Mouse (Mus musculus): ENCODE measurements at regions not wholly inside any gene's neighbourhood (a gene's known extent, or its start where the extent isn't known, plus 50 kb on each side); places are given as distances from the start of the nearest gene placed in this dataset.

DNA sequence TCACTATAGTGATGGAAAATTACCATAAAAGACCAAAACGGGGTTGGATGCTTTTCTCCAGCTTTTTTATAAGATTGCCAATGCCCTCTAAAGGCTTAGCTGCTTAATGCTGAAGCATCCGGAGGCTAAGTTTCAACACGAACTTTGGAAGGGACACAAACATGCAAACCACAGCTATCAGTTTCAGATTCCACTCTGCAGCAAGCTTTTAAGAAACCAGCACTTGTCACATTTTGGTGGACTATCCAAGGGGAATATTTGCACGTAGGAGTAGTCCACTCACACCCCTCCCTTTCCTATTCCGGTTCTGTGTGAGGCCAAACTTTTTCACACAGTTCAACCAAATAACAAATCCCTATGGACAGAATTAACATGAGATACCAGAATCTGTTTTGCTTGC is 157.9 kb downstream of the Plpp3 start:
- Histone ChIP-seq H3K27ac (ENCODE audit: low read depth) (no peak overlapping the region), H3K9ac (ENCODE audit: low read length) (no peak overlapping the region), H3K4me1 (replicated peaks; ENCODE audit: control insufficient read depth, insufficient read depth, low read length) (no peaks in the 10 kb centered on the region), H3K4me3 (ENCODE audit: low read depth, low read length) (no peak overlapping the region), H3K27me3 (replicated peaks; ENCODE audit: control insufficient read depth, insufficient read depth, low read length) (no peaks in the 10 kb centered on the region), H3K9me3 (ENCODE audit: control insufficient read depth, low read length) (no peaks in the 10 kb centered on the region), H3K36me3 (ENCODE audit: control insufficient read depth, insufficient read depth, low read length) (no peaks in the 10 kb centered on the region), H3K4me2 (ENCODE audit: low read length) (no peak overlapping the region)
- DNase-seq (ENCODE audit: low spot score): no peak
- no peak for ATAC-seq (replicated peaks; ENCODE audit: low FRiP score, low TSS enrichment, low read depth)
- 67% methylated on average over 5 of the region's 5 CpGs for WGBS

DNA sequence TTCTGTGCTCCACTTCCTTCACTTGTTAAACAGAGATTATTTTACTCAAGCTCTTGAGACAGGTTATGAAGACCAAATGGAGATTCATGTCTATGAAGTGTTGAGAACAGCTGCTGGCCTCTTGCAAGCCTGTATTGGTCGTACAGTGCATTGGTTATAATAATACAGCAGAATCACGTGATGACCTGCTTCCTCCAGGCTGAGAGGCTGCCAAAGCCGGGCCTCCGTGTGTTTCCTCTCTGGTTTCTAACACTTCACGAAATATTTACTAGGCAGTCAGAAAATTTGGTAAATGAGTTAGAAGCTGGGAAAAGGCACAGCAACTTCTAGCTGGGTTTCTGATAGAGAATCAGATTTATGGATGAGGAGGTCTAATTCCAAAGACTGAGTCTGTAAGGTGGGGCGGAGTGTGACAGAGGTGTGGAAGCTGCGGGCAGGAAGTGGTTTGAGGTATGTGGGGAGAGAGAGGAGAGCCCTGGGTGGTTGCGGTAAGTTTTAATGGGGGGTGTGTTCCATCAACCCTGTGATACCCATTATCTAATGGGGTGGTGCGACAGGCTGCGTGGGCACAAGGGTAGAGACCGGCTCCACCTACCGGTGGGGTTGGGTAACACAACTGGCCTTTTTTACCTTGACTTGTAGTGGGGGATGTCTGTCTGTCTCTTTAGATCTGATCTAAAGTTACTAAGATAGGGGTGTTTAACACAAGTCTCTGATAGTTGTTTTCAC is 159.5 kb downstream of the Plpp3 start:
- Histone ChIP-seq H3K4me3 (ENCODE audit: low read depth, low read length) (no peak overlapping the region), H3K36me3 (ENCODE audit: control insufficient read depth, insufficient read depth, low read length) (no peaks in the 10 kb centered on the region), H3K4me1 (replicated peaks; ENCODE audit: control insufficient read depth, insufficient read depth, low read length) (no peaks in the 10 kb centered on the region), H3K9me3 (ENCODE audit: control insufficient read depth, low read length) (no peaks in the 10 kb centered on the region), H3K27ac (ENCODE audit: low read depth) (no peak overlapping the region), H3K27me3 (replicated peaks; ENCODE audit: control insufficient read depth, insufficient read depth, low read length) (no peaks in the 10 kb centered on the region), H3K4me2 (ENCODE audit: low read length) (no peak overlapping the region), H3K9ac (ENCODE audit: low read length) (no peak overlapping the region)
- no peak for DNase-seq (ENCODE audit: low spot score)
- ATAC-seq (replicated peaks; ENCODE audit: low FRiP score, low TSS enrichment, low read depth): no peak
- WGBS: 51% methylated on average over 12 of the region's 12 CpGs

DNA sequence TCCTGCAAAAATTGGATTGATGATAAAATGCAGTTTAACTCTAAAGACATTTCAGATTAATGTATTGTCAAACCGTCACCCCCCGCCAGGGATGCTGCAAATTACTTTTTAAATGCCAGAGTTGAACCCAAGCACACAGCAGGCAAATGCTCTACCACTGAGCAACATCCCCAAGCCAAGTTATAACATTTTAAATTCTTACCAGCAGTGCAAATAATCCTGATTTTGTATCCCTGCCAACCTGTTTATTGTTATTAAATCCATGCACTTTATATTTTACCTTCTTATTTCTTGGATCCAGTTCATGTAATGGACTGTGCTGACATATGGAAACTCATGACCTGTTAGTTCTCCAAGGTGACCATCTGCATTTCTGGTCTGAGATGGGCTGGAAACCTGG is 161.3 kb downstream of the Plpp3 start:
- Histone ChIP-seq H3K27ac (ENCODE audit: low read depth) (no peak overlapping the region), H3K27me3 (replicated peaks; ENCODE audit: control insufficient read depth, insufficient read depth, low read length) (no peaks in the 10 kb centered on the region), H3K4me1 (replicated peaks; ENCODE audit: control insufficient read depth, insufficient read depth, low read length) (no peaks in the 10 kb centered on the region), H3K36me3 (ENCODE audit: control insufficient read depth, insufficient read depth, low read length) (no peaks in the 10 kb centered on the region), H3K4me2 (ENCODE audit: low read length) (no peak overlapping the region), H3K4me3 (ENCODE audit: low read depth, low read length) (no peak overlapping the region), H3K9me3 (ENCODE audit: control insufficient read depth, low read length) (no peaks in the 10 kb centered on the region), H3K9ac (ENCODE audit: low read length) (no peak overlapping the region)
- DNase-seq (ENCODE audit: low spot score) (no peak), ATAC-seq (replicated peaks; ENCODE audit: low FRiP score, low TSS enrichment, low read depth) (no peak)
- 84% methylated on average over 2 of the region's 2 CpGs for WGBS

DNA sequence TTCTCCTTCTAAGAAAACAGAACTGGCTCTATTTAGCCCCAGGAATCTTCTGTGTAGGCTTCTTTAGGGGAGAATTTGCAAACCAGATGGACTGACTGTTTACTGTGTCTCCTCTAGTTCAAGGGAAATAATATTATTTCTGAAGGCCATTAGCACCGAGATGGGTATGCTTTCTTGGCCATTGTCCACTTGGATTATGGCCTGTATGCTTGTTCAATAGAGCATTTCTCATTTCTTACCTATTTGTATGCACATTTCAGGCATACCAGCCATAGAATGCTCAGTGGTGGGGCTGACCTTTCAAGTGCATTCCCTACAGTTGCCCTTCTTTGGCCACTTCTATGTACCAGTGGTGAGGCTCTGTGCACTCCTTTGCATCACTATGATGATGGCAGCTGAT is 166.3 kb downstream of the Plpp3 start:
- no peaks in the 10 kb centered on the region for H3K4me1 ChIP-seq (replicated peaks; ENCODE audit: control insufficient read depth, insufficient read depth, low read length)
- no peaks in the 10 kb centered on the region for H3K9me3 ChIP-seq (ENCODE audit: control insufficient read depth, low read length)
- H3K27ac ChIP-seq (ENCODE audit: low read depth): no peak overlapping the region
- DNase-seq (ENCODE audit: low spot score) (no peak), ATAC-seq (replicated peaks; ENCODE audit: low FRiP score, low TSS enrichment, low read depth) (no peak)
- H3K4me3 ChIP-seq (ENCODE audit: low read depth, low read length): no peak overlapping the region
- H3K27me3 ChIP-seq (replicated peaks; ENCODE audit: control insufficient read depth, insufficient read depth, low read length): no peaks in the 10 kb centered on the region
- H3K4me2 ChIP-seq (ENCODE audit: low read length): no peak overlapping the region
- no peaks in the 10 kb centered on the region for H3K36me3 ChIP-seq (ENCODE audit: control insufficient read depth, insufficient read depth, low read length)
- WGBS: 38% methylated on average over 1 of the region's 1 CpGs
- no peak overlapping the region for H3K9ac ChIP-seq (ENCODE audit: low read length)

DNA sequence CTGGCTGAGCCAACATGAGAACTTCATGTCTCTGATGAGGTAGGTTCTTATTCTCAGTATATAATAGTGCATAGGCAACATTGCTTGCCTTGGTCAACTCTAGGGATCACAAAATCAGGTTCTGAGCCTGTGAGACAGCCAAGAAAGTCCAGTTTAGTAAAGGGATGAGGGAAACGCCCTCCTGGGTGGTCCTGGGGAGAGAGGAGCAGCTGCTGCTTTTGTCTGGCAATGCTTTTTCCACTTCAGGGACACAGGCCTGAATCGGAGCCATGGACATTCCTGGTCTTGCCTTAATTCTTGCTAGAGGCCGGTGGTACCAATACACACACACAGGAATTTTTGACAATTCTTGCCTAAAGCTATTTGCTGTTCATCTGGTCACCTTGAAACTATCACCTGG is 169.8 kb downstream of the Plpp3 start:
- Histone ChIP-seq H3K27me3 (replicated peaks; ENCODE audit: control insufficient read depth, insufficient read depth, low read length) (no peaks in the 10 kb centered on the region), H3K4me2 (ENCODE audit: low read length) (no peak overlapping the region), H3K4me3 (ENCODE audit: low read depth, low read length) (no peak overlapping the region), H3K9me3 (ENCODE audit: control insufficient read depth, low read length) (no peaks in the 10 kb centered on the region), H3K4me1 (replicated peaks; ENCODE audit: control insufficient read depth, insufficient read depth, low read length) (no peaks in the 10 kb centered on the region), H3K9ac (ENCODE audit: low read length) (no peak overlapping the region), H3K36me3 (ENCODE audit: control insufficient read depth, insufficient read depth, low read length) (no peaks in the 10 kb centered on the region), H3K27ac (ENCODE audit: low read depth) (no peak overlapping the region)
- DNase-seq (ENCODE audit: low spot score) (no peak), ATAC-seq (replicated peaks; ENCODE audit: low FRiP score, low TSS enrichment, low read depth) (no peak)
- 71% methylated on average over 3 of the region's 3 CpGs for WGBS

DNA sequence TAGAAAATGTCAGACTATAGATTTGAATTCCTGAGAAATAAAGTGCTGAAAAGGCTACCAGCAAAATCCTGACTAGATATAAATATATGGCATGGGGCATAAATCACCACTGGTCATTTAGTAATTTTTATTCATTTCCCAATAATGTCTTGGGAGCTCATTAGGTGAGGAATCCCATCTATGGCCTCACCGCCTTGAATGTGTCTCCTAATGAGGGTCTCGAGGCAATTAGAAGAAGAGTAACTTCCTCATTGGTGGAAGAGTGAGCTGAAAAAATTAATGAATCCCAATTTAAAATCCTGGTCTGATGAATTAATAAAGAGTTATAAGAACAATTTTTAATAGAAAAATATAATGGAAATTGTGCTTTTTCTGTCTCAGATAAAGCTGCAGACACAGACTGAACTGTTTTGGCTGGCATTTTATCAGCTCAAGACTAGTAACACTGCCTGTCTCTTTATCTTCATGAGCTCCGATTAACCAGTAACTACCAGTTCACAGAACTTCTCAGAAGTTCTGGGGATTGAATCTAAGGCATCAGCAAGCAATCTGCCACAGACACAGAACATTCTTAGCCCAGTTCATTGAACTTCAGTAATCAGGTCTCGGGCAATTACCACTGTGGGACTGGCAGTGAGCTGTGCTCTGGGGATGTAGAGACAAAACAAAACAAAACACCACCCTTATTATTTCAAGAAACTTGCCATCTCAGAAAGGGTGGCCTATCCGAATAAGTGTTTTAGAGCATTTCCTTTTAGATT is 170.7 kb downstream of the Plpp3 start:
- DNase-seq (ENCODE audit: low spot score) (no peak), ATAC-seq (replicated peaks; ENCODE audit: low FRiP score, low TSS enrichment, low read depth) (no peak)
- H3K27me3 ChIP-seq (replicated peaks; ENCODE audit: control insufficient read depth, insufficient read depth, low read length): no peaks in the 10 kb centered on the region
- H3K9me3 ChIP-seq (ENCODE audit: control insufficient read depth, low read length): no peaks in the 10 kb centered on the region
- no peaks in the 10 kb centered on the region for H3K36me3 ChIP-seq (ENCODE audit: control insufficient read depth, insufficient read depth, low read length)
- no peaks in the 10 kb centered on the region for H3K4me1 ChIP-seq (replicated peaks; ENCODE audit: control insufficient read depth, insufficient read depth, low read length)
- no peak overlapping the region for H3K4me2 ChIP-seq (ENCODE audit: low read length)
- no peak overlapping the region for H3K9ac ChIP-seq (ENCODE audit: low read length)
- no peak overlapping the region for H3K27ac ChIP-seq (ENCODE audit: low read depth)
- WGBS: 86% methylated on average over 5 of the region's 5 CpGs
- H3K4me3 ChIP-seq (ENCODE audit: low read depth, low read length): no peak overlapping the region

DNA sequence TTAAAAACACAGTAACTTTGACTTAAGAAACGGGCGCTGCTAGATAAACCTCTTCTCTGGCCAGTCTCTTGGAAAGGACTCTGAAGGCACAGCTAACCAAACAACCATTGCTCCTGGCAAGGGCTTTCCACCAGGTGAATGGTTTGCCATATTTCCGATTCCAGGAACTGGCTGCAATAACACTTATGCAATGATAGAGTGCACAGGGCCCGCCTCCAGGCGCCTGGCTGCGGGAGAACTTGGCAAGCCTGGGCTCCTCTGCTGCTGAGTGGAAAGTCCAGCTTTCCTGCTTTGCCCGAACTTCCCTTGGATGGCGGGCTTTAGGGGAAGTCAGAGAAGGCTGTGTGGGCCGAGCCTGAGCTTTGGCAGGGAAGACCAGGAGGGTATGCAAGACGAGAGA is 171.6 kb downstream of the Plpp3 start:
- no peaks in the 10 kb centered on the region for H3K4me1 ChIP-seq (replicated peaks; ENCODE audit: control insufficient read depth, insufficient read depth, low read length)
- 65% methylated on average over 10 of the region's 10 CpGs for WGBS
- no peaks in the 10 kb centered on the region for H3K9me3 ChIP-seq (ENCODE audit: control insufficient read depth, low read length)
- no peak overlapping the region for H3K4me2 ChIP-seq (ENCODE audit: low read length)
- no peak overlapping the region for H3K9ac ChIP-seq (ENCODE audit: low read length)
- H3K27ac ChIP-seq (ENCODE audit: low read depth): no peak overlapping the region
- DNase-seq (ENCODE audit: low spot score): no peak
- H3K4me3 ChIP-seq (ENCODE audit: low read depth, low read length): no peak overlapping the region
- ATAC-seq (replicated peaks; ENCODE audit: low FRiP score, low TSS enrichment, low read depth): no peak
- H3K36me3 ChIP-seq (ENCODE audit: control insufficient read depth, insufficient read depth, low read length): no peaks in the 10 kb centered on the region
- H3K27me3 ChIP-seq (replicated peaks; ENCODE audit: control insufficient read depth, insufficient read depth, low read length): no peaks in the 10 kb centered on the region

DNA sequence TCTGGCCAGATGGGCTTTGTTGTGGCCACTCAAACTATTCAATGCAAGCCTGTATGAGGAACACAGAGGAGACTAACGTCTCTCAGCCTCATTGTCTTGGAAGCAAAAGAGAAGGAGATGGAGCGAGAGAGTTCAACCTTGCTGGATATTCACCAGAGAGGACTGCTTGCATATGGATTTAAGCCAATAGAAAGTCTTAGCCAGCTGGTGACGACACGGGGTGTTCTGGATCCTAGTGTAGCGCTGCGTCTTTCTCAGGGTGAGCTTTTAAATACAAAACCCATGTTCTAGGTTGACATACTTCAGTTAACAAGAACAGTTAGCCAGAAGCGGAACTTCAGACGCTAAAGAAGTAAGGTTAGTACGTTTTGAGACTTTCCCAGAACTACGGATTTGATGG is 174.9 kb downstream of the Plpp3 start:
- no peak overlapping the region for H3K4me2 ChIP-seq (ENCODE audit: low read length)
- DNase-seq (ENCODE audit: low spot score) (no peak), ATAC-seq (replicated peaks; ENCODE audit: low FRiP score, low TSS enrichment, low read depth) (no peak)
- 83% methylated on average over 10 of the region's 10 CpGs for WGBS
- H3K27me3 ChIP-seq (replicated peaks; ENCODE audit: control insufficient read depth, insufficient read depth, low read length): no peaks in the 10 kb centered on the region
- no peaks in the 10 kb centered on the region for H3K9me3 ChIP-seq (ENCODE audit: control insufficient read depth, low read length)
- no peak overlapping the region for H3K27ac ChIP-seq (ENCODE audit: low read depth)
- H3K36me3 ChIP-seq (ENCODE audit: control insufficient read depth, insufficient read depth, low read length): no peaks in the 10 kb centered on the region
- no peak overlapping the region for H3K4me3 ChIP-seq (ENCODE audit: low read depth, low read length)
- H3K4me1 ChIP-seq (replicated peaks; ENCODE audit: control insufficient read depth, insufficient read depth, low read length): no peaks in the 10 kb centered on the region
- no peak overlapping the region for H3K9ac ChIP-seq (ENCODE audit: low read length)

DNA sequence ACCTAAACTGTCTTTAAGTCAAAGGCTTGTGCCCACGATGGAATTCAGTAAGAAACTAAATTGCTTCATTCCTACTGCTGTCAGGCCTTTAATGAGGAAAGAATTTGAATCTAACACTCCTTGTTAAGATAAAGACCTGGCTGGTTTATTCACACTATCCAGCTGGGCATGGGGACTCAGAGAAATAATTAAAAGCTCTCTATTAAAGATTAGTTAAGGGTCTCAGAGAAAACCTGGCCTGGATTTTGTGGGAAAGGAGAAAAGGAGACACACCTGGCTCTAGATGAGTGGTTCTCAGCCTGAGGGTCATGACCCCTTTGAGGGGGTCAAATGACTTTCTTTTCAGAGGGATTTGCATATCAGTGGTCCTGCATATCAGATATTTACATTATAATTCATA is 178.7 kb downstream of the Plpp3 start:
- Histone ChIP-seq H3K36me3 (ENCODE audit: control insufficient read depth, insufficient read depth, low read length) (no peaks in the 10 kb centered on the region), H3K9ac (ENCODE audit: low read length) (no peak overlapping the region), H3K27ac (ENCODE audit: low read depth) (no peak overlapping the region), H3K4me1 (replicated peaks; ENCODE audit: control insufficient read depth, insufficient read depth, low read length) (no peaks in the 10 kb centered on the region), H3K9me3 (ENCODE audit: control insufficient read depth, low read length) (no peaks in the 10 kb centered on the region), H3K4me3 (ENCODE audit: low read depth, low read length) (no peak overlapping the region), H3K4me2 (ENCODE audit: low read length) (no peak overlapping the region), H3K27me3 (replicated peaks; ENCODE audit: control insufficient read depth, insufficient read depth, low read length) (no peaks in the 10 kb centered on the region)
- DNase-seq (ENCODE audit: low spot score): no peak
- WGBS: 36% methylated on average over 1 of the region's 1 CpGs
- ATAC-seq (replicated peaks; ENCODE audit: low FRiP score, low TSS enrichment, low read depth): no peak

Data from intestine, embryonic 14.5 days (tissue).